In genomic region chr17:26719405-26719804, GRCm38 (mm10) we compare ENCODE assay signal across 18 mouse cellular contexts.
"Had no signal": no experiment of that assay in that cellular context is flagged by ENCODE, and none has a peak within 500 bp of the region (broad histone marks: within the 10 kb centered on the region; RNA-seq: fewer than 3 reads in every experiment).

No protein-coding gene starts in this region.

- H3K4me3 ChIP-seq: limb, embryonic 15.5 days; midbrain, embryonic 10.5 days; midbrain, embryonic 12.5 days; myocyte; neural tube, embryonic 13.5 days; neural tube, embryonic 15.5 days; stomach, embryonic 15.5 days had no signal

- H3K27ac ChIP-seq: limb, embryonic 15.5 days; midbrain, embryonic 10.5 days; midbrain, embryonic 12.5 days; neural tube, embryonic 13.5 days; neural tube, embryonic 15.5 days; stomach, embryonic 15.5 days; stomach, postnatal 0 days had no signal

- ATAC-seq: midbrain, embryonic 16.5 days had no signal

- H3K27me3 ChIP-seq: limb, embryonic 15.5 days; midbrain, embryonic 12.5 days; neural tube, embryonic 13.5 days; neural tube, embryonic 15.5 days; stomach, embryonic 15.5 days had no signal

- H3K9ac ChIP-seq: limb, embryonic 15.5 days; lung, embryonic 14.5 days; midbrain, embryonic 12.5 days; neural tube, embryonic 13.5 days; neural tube, embryonic 15.5 days; stomach, embryonic 15.5 days had no signal

- H3K36me3 ChIP-seq: limb, embryonic 15.5 days; midbrain, embryonic 10.5 days; midbrain, embryonic 12.5 days; neural tube, embryonic 13.5 days; neural tube, embryonic 15.5 days; stomach, embryonic 15.5 days had no signal

- H3K4me2 ChIP-seq: limb, embryonic 15.5 days; lung, embryonic 14.5 days; midbrain, embryonic 12.5 days; neural tube, embryonic 13.5 days; neural tube, embryonic 15.5 days; stomach, embryonic 15.5 days had no signal

- H3K9me3 ChIP-seq: limb, embryonic 15.5 days; midbrain, embryonic 10.5 days; midbrain, embryonic 12.5 days; neural tube, embryonic 13.5 days; neural tube, embryonic 15.5 days; stomach, embryonic 15.5 days had no signal

- DNase-seq: lung, adult 18-20 months; lung, embryonic 14.5 days; lung, postnatal 10 days; lung, postnatal 4 days; midbrain, embryonic 14.5 days; right cerebral cortex, postnatal 14 days; thymus, adult 2 months; thymus, postnatal 25 days; thymus, postnatal 4 days had no signal
